Mouse (Mus musculus) left cerebral cortex, adult 18-20 months (tissue): ENCODE measurements around the gene Iqgap2. TPM values are rescaled to one million over a fixed set of nuclear protein-coding genes. Genes with fewer than 3 reads are reported as not detected.
A peak's percentile ranks its signal among the peaks of the same experiment; 100 is the strongest.

Experiments used
- DNase-seq, 2 experiments: peaks; one replicate each; pipeline ENCODE4 v3.0.0; 2021 to 2022; ENCODE audit warnings: low spot score in 2 of 2, mixed read lengths in 1 of 2
- total RNA-seq, 2 experiments: library from RNA; stranded (reverse); gene quantifications; 2 replicates each; pipeline ENCODE4 v1.2.3; 2021

The Iqgap2 gene
- total RNA-seq, 2 experiments from 2014 or later: 16.1 to 19.7 TPM

DNA sequence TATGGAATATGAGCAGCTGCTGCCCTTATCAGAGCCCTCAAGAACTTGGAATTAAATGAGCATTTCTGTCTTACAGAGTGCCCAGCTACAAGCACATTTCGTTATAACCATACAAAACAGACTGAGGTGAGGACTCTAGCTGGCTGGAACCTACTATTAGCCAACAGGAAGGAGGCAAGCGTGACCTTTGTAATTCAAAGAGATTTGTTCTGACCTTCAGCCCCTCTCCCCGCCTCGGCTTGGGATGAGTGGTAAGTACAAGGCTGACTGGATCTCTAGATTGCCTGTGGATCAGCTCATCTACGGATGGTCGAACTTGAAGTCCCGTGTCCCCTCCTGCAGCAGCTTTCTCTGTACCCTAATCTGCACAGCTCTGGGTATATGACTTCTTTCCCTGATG is 265.0 kb downstream of the Iqgap2 start:
- no peak for DNase-seq

DNA sequence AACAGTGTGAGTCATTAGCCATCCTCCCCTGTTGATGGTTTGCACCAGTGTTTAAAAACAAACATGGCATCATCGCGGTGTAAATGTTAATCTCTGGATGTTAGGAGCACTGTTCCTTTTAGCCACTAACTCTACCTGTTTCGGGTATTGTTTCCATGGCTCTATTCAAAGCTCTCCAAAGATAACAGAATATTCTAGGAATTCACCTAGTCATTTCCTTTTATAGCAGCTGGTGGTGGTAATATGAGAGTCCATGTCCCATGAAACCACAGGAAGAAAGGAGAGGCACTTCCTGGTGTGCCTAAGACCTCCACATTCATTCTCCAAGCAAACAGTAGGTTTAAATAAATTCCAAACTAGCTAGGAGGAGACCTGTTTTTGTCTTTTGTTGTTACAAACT is 268.7 kb downstream of the Iqgap2 start:
- DNase-seq: no peak

DNA sequence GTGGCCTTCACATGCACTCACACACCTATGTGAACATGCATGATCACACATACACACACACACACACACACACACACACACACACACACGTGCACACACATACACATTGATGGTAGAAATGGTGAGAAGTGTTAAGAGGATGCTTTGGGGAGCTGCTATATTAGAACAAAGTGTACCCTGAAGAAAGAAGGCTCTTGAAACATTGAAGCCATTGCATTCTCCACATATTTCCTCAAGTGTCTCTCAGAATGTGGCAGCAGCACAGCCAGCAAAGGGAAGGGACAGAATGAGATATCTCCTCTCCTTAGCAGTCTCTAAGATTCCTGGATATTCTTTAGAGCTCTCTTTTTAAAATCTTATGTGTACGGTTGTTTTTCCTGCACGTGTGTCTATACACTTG is 270.2 kb downstream of the Iqgap2 start:
- DNase-seq: no peak

DNA sequence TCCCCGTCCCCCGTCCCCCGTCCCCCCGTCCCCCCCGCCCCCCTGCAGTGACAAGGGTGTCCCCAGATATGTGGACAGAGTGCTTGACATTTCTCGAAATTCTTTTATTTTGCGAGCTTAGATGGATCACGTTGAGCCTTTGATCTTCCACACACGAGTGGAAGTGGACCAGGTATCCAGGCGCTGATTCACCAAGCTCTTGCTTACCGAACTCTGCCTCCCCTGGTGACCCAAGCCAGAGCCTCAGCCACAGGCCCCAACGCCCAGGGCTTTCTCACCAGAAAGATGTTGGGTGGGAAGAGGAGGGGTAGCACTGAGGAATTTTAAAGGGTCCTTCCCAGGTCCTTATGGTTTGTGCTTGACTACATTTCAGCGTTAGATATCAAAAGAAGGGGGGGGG is 272.9 kb downstream of the Iqgap2 start:
- DNase-seq: no peak

DNA sequence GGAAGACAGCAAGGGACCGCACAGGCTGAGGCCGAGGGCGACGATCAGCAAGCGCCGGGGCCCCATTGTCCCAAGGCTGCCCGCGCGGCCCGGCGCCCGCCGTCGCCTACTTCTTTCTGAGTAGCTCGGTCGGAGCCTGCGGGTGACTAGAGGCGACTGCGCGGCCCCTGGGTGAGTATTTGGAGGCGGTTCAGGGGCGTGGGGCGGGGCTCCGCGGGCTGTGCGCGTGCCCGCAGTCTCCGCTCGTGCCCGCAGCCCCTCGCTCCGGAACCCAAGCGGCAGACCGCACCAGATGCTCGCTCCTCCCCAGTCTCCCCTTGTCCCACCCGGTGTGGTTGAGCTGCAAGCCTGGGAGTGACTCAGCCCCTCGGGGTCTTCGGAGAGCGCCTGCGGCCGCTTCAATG is 273.4 kb downstream of the Iqgap2 start, which contains the start of gene F2r:
TSS of gene F2r (minus strand) at position 179 of the 404 bp plus-strand sequence.
- peak; percentile 14 to 42 for DNase-seq

DNA sequence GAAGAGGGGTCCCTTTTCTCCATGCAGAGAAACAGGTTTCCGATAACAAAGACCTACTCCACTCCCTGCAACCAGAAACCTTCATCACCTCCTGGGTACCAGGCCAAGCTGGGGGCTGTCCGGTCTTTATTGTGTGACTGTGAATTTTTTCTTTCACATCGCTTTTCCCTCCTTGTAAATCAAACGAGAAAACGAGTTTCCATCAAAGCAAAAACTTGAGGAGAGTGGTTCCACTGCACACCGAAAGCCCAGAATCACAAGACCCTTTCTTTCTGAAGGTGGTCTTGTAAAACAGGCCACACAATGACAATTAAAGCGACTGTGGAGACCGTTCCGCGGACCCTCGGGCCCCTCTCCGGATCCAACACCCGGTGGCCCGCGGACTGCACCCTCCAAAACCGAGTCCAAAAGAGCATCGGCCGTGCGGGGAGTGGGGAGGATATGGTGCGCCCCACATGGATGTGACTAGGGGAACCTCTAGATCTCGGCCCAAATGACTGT is 274.0 kb downstream of the Iqgap2 start:
- DNase-seq: no peak

DNA sequence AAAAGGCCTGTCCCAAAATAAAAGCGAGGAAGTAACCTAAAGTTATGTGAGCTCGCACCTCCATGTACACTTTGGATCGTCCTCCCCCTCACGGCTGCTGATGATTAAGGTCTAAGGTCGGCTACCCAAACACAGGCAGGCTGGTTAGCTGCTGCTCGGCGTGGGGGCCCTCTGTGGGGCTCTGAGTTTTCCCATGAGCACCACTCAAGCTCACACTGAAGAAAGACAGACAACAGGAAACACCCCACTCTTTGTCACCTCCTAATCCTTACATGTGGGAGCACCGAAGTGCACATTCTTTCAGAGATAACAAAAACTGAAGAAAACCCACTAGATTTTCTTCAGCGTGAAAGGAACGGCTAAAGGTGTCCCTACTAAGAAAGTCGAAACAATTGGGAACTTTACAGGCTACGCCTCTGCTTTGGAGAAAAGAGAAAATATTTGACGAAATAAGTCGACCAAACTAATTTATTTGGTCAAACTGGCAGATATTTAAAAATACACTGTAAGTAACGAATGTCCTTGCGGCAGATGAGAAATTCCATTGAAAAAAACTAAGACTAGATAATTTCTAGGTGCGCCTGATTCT is 274.5 kb downstream of the Iqgap2 start:
- DNase-seq: no peak

DNA sequence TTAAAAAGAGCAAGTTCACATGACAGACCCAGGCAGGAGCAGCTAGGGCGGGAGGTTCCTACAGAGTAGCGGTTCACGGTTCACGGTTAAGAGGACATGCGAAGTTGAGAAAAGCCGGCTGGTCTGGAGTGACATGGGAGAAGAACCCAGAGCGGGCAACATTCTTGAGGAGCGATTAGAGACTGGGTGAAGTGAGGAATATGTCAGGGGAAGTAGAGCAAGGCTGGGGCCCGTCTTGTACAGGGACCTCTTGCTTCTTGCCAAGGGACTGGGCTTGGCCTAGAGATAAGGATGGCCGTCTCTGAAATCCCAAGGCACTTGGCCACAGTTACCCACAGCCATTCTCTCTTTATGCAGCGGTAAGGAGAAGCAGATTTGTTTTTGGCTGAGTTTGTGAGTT is 275.2 kb downstream of the Iqgap2 start:
- no peak for DNase-seq

DNA sequence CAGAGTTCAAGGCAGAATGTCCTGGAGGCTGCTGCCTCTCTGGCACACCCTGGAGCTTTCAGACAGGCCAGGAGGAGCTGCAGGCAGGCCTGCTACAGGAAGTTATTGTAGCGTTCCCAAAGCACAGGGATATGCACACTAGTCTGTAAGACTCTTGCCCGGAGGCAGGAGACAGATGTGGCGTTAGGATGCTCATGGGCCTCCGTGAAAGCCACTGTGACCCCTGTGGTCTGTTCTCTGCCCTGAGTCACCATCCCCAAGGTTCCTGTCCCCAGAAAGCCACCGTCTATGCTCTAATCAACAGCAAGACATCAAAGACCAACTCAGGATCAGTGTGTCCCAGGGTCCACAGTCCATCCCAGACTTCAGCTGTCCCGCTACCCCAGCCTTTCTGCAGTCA is 277.0 kb downstream of the Iqgap2 start:
- no peak for DNase-seq

DNA sequence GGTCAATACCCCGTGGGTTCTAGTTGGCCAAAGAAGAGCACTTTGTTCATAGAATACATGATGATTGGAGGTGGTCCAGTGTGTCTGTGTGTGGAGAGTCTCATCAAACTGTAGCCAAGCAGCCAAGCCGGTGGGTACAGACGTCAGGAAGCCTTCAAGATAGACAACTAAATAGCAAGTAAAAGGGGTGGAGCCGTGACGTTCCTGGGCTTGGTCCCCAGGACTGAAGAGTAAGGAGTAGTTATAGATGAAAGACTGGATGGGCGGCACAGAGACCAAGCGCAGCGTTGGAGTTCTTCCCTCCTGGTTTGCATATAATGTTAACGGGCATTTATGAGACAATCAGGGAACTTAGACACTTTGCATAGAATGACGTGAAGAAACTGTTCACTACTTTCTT is 279.5 kb downstream of the Iqgap2 start:
- no peak for DNase-seq

DNA sequence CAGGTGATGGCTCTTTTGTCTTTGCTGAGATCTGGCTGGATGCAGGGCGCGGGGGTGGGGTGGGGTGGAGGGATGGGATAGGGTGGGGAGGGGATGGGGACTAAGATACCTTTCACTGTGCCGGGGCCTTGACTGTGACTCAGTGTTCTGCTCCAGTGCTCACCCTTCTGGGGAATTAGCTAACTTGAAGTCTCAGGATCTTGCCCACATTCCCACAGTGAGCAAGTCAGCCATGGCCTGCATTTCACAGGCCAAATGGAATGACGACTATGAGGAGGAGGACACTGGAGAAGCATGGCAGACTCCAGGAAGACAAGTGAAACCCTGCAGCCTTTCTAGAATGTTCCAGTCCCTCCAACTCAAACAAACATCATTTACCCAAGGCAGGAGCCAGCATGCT is 280.0 kb downstream of the Iqgap2 start:
- no peak for DNase-seq

DNA sequence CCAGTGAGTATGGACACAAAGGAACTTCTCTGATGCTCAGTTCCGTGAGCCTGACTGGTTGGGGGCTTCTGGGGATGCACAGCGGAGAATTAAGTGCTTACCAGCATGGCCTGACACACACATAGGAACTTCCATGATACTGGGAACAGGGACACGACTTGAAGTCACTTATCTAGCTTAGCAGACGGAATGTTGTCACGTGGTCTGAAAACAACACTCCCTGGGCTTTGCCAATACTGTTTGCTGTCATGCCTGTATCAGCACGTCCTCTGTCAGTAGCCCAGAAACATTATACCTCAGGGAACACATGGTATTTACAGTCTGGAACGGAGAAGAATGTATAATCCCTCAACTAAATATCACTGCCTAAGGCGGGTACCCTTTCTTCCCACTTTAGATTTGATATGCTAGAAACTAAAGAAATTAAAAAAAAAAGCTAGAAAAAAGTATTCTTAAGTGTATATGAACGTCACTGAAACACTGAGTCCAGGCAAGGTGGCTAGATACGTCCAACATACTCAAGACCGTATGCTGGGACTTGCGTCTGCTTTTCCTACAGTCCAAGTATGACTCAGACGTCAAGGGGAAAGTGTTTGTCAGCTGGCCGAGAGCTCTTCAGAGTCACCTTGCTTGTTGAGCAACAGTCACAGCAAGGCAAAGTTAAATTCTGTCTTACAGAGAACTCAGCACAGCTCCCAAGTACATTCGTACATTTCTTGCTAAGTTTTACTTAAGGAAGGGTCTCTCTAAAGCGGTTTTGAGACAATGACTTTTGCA is 280.7 kb downstream of the Iqgap2 start:
- DNase-seq: no peak

DNA sequence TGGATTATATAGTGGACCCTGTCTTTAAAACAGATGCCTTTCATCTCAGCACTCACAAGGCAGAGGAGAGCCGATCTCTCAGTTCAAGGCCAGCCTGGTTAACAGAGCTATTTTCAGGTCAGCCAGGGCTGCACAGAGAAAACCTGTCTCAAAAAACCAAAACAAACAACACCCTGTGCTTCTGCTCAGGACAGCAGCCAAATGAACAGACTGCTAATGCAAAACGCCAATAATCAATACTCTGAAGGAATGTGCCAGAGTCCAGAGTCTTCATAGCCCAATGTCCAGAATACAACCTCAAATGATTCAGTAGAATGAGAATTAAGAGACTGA is 282.7 kb downstream of the Iqgap2 start:
- no peak for DNase-seq

DNA sequence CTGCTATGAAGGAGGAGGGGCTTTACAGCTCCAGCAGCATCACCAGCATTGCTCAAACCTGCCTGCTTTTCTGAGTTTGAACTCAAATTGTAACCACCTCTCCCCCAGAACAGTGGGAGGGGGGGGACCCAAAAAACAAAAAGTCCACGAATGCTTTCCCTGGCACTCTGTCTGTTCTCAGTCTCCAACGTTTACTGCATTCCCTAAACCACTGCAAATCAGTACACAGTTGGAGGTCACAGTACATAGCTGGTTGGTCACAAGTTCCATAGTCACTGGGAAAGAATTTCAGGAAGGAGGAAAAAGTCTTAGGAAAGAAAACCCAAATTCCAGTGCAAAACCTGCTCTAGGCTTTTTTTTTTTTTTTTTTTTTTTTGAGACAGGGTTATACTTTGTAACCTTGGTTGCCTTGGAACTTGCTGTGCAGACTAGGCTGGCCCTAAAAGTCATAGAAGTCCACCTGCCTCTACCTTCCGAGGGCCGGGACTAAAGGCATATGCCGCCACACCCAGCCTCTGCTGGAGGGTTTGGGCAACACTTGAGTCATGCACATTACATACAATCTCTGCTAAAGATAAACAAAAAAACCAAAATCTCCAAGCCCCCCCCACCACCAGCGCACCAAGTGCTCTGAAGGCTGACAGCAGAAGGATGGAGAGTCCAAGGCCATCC is 283.2 kb downstream of the Iqgap2 start:
- no peak for DNase-seq

DNA sequence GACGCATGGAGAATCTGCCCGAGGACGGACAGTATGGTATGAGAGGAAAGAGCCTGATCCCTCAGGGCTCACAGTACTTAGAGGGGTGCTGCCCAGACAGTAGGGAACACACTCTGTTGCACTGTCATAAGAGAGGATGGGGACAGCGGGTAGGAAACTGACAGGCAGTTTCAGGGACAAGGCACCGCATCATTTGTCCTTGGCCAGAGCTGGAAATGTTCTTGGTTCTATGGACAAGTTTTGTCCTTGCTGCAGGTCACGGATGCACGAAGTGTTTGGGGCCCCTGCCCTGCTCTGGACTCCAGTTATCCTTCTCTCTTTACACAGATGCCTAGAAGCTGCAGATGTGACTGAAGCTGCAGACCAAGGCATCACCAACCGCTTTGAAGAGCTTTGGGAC is 284.7 kb downstream of the Iqgap2 start:
- no peak for DNase-seq

DNA sequence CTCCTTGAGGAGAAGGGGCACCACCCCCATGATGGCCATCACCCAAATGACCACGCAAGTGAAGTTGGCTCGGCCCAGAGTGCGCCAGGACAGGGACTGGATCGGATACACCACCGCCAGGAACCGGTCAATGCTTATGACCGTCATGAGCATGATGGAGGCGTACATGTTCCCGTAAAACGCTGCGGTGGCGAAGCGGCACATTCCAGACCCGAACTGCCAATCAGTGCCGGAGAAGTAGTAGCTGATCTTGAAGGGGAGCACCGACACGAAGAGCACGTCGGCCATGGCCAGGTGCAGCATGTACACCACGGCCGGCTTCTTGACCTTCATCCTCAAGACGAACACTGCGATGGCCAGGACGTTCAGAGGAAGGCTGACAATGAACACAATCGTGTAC is 287.4 kb downstream of the Iqgap2 start:
- DNase-seq: no peak

DNA sequence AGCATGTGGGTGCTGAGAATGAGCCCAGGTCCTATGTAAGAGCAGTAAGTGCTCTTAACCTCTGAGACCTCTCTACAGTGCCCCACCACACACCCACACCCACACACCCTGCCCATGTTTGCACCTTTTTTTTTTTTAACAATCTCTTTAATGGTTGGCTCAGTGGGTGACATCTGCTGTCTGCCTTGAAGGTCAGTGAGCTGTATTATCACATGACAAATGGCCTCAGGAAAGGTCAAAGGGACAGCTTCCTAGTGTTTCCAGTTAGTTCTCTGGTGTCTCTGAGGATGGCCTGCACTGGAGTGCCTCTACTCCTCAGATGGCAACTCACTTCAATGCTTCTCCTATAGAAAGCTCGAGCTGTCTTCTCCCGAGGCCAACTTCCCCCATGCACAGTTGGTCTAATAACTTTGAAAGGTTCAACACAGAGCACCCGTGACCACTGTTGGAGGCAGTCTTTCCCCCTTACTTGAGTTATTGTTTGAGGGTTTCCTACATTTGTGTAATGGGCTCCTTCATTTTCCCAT is 291.8 kb downstream of the Iqgap2 start:
- no peak for DNase-seq

DNA sequence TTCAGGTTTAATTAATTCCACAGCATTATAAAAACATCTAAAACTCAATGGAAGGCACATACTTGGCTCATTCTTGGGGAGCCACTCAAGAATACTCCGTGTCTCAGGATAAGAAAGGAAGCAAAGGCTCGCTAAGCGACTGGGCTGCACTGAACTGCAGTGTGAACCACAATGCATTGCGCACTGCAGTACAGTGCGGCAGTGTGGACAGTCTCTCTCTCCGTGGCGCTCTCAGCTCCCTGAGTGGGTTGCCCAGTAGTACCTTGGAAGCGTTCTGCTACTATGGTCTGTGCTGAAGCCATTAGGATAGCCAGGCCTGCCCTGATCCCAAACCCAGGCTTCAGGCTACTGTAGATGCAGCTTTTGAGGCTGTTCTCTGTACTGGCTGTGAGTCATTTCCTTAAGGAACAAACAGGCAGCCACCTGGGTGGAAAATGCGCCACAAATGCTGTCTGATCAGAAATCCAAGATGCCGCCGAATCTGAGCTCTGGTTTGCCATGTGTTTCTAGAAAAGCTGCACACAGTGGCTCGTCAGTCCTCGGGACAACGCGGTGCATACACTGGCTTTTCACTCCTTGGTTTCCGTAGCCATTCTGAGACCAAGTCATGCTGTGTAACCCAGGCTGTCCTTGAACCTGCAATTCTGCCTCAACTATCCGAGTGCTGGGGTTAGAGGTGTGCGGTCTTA is 293.3 kb downstream of the Iqgap2 start:
- DNase-seq: no peak

DNA sequence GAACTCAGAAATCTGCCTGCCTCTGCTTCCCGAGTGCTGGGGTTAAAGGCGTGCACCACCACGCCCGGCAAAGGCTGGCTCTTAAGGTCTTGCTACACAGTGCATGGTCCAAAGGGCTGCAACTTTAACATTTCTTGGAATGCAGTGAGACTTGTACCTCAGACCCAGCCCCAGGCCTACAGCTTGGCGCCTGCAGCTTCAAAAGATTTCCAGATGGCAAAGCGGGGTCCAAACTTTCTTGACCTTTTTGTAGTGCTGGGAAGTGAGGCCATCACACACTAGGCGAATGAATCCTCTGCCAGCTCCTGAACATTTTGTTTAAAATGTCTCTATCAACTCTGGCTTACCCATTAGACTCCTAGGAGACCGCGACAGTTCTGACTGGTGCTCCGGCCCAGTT is 294.1 kb downstream of the Iqgap2 start:
- no peak for DNase-seq

DNA sequence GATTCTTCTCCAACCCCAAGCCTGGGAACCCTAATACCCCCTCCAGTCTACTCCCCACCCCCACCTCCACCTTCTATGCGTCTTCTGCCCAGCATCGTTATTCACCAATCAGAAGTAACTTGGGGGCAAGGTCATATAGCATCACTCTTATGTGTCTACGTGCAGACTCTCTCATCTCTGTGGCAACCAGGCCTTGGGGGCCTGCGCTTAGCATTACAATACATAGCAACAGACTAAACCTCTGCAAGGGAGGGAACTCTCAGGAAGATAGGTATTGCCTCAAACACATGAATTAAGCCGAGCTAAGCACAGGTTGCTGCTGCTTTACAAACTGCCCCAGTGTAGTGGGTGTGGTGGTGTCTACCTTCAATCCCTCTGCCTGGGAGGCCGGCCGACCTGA is 295.0 kb downstream of the Iqgap2 start:
- no peak for DNase-seq

DNA sequence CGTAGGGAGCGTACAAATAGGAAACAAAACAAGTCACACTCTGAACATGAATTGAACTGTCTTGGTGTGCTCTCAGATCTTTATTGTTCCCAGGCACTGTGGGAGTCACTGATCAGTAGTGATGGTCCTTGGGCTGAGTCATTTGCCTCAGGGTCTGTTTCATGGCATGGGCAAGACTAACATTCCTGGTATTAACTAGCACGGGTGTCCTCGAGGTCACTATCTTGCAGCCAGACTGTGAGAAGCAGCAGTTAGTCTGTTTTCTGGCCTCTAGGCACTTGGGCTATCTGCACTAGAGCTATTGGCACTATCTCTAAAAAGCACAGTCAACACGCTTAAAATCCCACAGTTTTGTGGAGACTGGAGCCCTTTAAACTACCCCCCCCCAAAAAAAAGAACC is 295.8 kb downstream of the Iqgap2 start:
- no peak for DNase-seq

DNA sequence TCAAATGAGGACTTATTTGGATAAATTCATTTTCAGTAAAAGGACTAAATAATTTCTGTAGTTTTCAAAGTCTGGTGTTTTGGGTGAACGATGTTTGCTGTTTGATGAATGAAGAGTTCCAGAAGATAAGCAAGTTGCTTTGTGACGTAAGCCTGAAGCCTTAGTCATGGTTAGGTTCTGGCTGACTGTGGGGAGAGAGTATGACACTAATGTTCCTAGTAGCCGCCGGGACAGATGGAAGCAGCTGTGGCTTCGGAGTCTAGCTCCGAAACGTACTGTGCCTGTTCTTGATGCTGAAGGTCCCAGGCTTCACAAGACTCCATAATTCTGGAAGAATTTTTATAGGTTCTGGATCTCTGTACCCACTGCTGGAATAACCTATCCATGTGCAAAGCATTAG is 296.3 kb downstream of the Iqgap2 start:
- DNase-seq: no peak
